Mouse (Mus musculus) adrenal gland, postnatal 36 days (tissue): ENCODE results near the gene Srprb. TPM values are rescaled to one million over a fixed set of nuclear protein-coding genes. Genes with fewer than 3 reads are reported as not detected.

ENCODE experiments used
- DNase-seq, 2 experiments: peaks; one replicate each; pipeline ENCODE4 v3.0.0; 2021; ENCODE audit warnings: mixed read lengths in 1 of 2
- long read RNA-seq, 2 experiments: library from polyadenylated mRNA; stranded (forward); transcript quantifications; one replicate each; pipeline ENCODE4 v2.0.0; 2021; ENCODE audit warnings: borderline sequencing depth in 2 of 2
- total RNA-seq, 2 experiments: library from RNA; stranded (reverse); gene quantifications; 2 replicates each; pipeline ENCODE4 v1.2.3; 2021

Gene Srprb
- total RNA-seq = 10 to 100 TPM; 44.0 to 49.8 TPM
- long read RNA-seq, experiment 1, transcript Srprb-201 (7 exons, 3,064 nt) = major isoform, 41 of 54 reads
- long read RNA-seq, experiment 1, partial matches to known transcripts = 1 of 54 reads
- long read RNA-seq, experiment 1, other reads (novel, unspliced or antisense) = 12 of 54 reads
- long read RNA-seq, experiment 2, transcript Srprb-201 (7 exons, 3,064 nt) = major isoform, 28 of 31 reads
- long read RNA-seq, experiment 2, partial matches to known transcripts = 0 of 31 reads
- long read RNA-seq, experiment 2, other reads (novel, unspliced or antisense) = 2 of 31 reads

GRCm38 (mm10) chr9:103201561-103202260, at the start of gene Srprb:
Gene Srprb, minus strand, starts transcription at chr9:103202137.
- peak; percentile 96 to 97 for DNase-seq

DNA sequence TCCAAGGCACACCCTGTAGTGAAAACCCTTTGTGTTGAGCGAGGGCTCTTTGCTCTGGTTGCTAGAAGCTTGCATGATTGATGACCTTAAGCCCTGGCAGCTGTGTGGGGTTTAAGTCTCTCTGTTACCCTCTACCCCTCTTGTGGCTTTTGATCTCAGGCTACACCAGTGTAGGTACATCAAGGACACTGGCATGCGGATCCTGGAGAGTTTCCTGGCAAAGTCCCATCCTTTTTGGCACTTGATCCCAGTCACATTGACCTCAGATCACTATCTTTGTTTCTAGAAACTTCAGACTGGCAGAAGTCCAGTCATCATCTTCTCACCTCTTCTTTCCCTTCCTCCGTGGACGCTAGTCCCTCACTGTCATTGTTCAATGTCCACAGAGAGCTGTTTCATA, 46.7 kb upstream of the Srprb start:
- peak in 1 of 2 experiments; percentile 17 for DNase-seq

DNA sequence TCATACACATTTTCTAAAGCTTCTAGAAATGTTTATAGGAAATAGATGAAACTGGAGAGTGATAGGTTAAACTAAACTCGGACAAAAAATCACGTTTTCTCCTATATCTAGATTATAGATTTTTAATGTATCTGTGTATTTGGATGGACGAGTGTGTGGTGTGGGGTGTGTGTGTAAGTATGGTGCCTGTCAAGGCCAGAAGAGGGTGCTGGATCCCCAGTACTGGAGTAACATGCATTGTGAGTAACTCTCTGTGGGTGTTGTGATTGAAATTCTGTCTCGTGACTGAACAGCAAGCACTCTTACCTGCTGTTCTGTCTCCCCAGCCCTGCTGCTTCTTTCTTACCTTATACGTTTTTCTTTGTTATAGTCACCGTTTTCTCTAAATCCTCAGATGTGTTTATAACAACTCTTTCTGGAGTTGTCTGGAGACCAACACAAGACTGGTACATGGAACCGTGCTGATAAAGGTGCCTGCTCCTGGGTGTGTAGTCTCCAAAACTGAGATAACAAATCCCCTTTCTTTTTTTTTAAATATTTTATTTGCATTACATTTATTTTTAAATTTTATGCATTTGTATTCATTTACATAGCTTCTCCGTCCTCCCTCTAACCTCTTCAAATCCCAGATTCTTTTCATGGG, 44.7 kb upstream of the Srprb start:
- no peak for DNase-seq

GRCm38 (mm10) chr9:103243640-103244039, 41.7 kb upstream of the Srprb start:
- no peak for DNase-seq

- DNase-seq = no peak
Measured at GRCm38 (mm10) chr9:103241206-103241605, 39.3 kb upstream of the Srprb start.

- no peak for DNase-seq
Measured at GRCm38 (mm10) chr9:103239471-103239870, 37.5 kb upstream of the Srprb start.

- DNase-seq = peak in 1 of 2 experiments; percentile 15
Measured at GRCm38 (mm10) chr9:103234565-103235165, 32.7 kb upstream of the Srprb start.

DNA sequence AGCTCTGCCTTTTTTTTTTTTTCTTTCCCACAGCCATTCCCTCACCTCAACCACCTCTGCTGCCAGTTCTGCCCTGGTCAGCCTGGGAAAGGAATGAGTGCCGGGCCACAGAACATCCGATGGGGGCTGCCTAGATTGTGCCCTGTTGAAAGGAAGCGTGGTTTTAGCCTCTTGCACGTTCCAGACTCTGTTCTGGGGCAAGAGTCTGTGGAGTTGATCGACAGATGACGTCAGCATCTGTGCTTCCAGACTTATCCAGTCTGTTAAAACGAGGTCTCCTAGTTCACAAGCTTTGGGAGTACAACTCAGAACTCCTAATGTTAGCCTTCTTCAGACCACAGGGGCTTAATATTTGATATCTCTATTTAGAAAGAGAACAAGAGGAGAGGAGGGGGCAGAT, 32.1 kb upstream of the Srprb start:
- no peak for DNase-seq

GRCm38 (mm10) chr9:103233006-103233395, 31.1 kb upstream of the Srprb start:
- no peak for DNase-seq

DNA sequence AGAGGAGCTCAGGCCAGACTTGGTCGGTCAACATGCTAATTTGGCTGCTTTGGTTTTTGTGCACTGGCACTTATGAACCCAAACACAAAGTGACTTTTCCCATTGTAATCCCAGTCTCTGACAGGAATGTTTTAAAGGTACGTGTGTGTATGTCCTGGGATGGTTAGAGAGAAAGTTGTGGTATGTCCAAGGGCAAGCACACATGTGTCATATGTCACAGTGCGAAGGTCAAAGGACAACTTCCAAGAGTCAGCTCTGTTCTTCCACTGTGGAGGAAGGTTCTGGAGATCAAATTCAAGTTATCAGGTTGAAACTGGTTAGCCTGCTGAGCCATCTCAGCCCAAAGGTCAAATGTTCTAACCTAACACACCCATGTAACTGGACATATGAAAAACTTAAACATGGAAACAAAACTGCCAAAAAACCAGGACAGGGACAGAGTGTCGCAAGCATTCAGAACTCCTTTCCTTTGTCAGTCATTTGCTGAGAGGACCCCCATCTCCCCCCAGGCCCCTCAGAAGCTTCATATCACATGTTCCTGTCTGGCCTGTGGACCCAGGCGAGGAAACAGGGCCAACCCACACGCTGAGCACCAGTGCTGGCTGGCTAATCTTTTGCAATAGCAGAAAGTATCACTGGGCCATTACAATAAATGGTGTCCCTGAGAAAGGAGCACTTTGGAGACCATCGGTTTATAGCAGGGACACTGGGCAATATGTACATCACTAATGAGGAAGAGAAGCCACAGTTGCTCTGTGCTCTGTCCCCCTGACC, 30.5 kb upstream of the Srprb start:
- no peak for DNase-seq

- DNase-seq = peak; percentile 32 to 57
Measured at GRCm38 (mm10) chr9:103230151-103230951, 28.4 kb upstream of the Srprb start, which contains the start of the genes Gm20425 and Trf. Gene Gm20425, minus strand, starts transcription at chr9:103230307. Gene Trf, minus strand, starts transcription at chr9:103230444.

GRCm38 (mm10) chr9:103229037-103229867, 27.3 kb upstream of the Srprb start:
- DNase-seq = no peak

DNA sequence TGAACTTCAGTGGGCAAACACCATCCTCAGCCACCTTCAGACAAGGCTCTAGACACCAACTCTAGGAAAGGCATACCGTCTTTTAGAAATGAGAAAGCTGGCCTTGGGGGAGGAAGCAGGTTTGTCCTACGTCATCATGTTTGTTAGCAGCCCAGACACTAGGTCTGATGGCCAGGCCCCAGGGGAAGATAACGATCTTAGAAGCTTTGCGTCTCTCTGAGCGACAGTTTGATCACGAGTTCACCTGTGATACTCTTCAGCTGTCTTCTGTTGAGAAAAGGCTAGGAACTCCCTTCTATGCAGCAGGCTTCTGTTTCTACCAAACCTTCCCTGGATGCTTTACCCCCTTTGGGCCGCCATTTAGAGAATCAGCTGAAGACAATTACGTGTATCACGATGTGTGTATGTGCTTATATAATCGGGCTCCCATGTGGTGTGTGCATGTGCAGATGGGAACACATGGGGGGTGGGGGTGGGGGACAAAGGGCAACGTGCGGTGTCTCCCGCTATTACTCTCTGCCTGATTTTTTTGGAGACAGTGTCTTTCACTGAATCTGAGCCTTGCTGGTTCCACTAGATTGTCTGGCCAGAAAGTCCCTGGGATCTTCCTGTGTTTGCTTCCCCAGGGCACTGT, 26.6 kb upstream of the Srprb start:
- no peak for DNase-seq

DNA sequence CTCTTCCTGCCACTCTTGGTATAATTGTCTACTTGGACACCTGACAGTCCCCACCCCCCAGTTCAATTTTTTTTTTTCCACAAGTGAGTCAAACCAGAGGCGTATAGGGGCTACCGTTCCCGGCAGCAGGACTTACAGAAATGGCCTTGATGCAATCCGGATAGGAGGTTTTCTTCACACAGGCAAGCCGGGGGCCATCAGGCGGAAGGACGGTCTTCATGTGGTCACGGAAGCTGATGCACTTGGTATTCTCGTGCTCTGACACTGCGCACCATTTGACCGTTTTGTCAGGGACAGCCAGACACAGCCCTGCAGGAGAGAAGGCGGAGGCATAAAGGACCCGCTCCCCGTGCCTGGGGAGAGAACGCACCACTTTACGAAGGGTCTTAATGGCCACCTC, 25.8 kb upstream of the Srprb start:
- DNase-seq = no peak

- DNase-seq = peak; percentile 21 to 58
Measured at GRCm38 (mm10) chr9:103226806-103227205, 24.9 kb upstream of the Srprb start.

- DNase-seq = peak in 1 of 2 experiments; percentile 44
Measured at GRCm38 (mm10) chr9:103225464-103225863, 23.5 kb upstream of the Srprb start.

GRCm38 (mm10) chr9:103224721-103225120, 22.8 kb upstream of the Srprb start:
- no peak for DNase-seq

DNA sequence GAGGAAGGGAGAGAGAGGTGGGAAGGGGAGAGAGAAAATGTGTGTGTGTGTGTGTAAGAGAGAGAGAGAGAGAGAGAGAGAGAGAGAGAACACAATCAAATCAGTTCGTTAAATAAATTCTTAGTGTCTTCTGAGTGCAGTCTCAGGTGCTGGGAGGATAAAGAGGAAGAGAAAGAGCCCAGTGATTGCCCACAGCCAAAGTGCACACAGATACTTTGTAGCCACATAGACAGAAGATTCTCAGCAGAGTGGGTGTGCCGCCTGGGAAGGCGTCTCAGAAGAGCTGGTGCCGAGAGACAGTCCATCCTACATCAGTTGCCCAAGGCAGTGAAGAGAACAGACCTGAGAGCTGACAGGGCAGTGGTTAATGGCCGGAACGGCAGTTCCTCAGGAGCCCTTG, 12.3 kb upstream of the Srprb start:
- DNase-seq = no peak

- no peak for DNase-seq
Measured at GRCm38 (mm10) chr9:103213631-103214030, 11.7 kb upstream of the Srprb start.
